Mouse (Mus musculus): ENCODE results near the gene Nsun7.
A peak's percentile ranks its signal among the peaks of the same experiment; 100 is the strongest.

Gene Nsun7

GRCm38 (mm10) chr5:66337025-66337968, 77.6 kb downstream of the Nsun7 start:
- peak; percentile 42 for DNase-seq (ENCODE audit: low spot score)

- DNase-seq (ENCODE audit: low spot score): peak; percentile 29
These were observed 78.3 kb downstream of the Nsun7 start for GRCm38 (mm10) chr5:66337969-66338345.

DNA sequence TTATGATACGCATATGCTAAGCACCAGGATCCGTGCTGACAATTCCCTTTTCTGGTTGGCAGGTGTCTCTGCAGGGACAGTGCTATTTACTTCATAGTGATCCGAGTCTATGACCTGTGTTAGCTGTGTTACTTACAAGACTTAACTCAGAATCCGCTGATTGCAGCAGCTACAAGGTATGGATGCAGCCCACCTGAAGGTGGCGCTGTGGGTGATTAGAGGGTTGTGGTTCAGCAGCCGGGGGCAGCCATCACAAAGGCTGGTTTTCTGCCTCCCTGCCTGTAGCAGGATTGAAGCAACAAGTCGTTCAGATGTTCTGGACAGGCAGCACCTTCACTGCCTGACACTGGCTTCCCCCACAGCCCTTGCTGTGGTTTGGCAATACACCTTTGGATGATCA, 78.9 kb downstream of the Nsun7 start:
- DNase-seq (ENCODE audit: low spot score): no peak

- no peak for DNase-seq (ENCODE audit: low spot score)
These were observed 80.8 kb downstream of the Nsun7 start for GRCm38 (mm10) chr5:66340356-66341102.

DNA sequence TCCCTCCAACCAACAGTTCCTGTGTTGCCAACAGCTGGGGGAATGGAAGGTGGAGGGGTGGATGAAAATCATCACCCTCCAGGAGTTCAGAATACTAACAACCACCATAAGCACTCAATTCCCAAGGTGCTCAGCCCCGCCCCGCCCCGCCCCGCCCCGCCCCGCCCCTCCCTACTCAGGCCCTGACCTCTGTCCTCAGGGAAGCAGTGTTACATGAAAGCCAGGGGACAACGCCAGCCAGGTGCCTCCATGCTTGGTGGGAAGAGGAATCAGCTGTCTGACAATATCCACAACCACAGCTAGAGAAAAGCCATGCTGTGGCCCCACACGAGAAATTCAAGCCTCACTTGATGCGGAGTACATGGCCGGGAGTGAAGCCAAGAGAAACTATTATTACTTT, 82.2 kb downstream of the Nsun7 start:
- DNase-seq (ENCODE audit: low spot score): no peak

DNA sequence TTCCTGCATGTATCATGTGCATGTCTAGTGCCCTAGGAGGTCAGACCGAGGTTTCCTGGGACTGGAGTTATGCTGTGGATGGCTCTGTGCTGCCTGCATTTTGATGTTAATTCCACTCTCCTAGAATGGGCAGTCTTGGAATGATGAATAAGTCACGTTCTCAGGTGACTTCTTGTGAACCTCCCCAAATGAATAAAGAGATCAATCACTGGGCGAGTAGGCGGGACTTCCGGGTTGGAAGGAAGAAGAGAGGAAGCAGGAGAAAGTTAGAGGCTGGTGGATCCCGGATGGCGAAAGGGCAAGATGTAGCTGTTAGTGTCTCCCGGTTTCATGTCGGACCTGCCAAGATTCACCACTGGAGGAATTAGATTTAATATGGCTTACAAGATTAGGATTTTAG, 82.6 kb downstream of the Nsun7 start:
- DNase-seq (ENCODE audit: low spot score): no peak

- peak; percentile 49 for DNase-seq (ENCODE audit: low spot score)
These were observed 84.5 kb downstream of the Nsun7 start for GRCm38 (mm10) chr5:66344182-66344581.

DNA sequence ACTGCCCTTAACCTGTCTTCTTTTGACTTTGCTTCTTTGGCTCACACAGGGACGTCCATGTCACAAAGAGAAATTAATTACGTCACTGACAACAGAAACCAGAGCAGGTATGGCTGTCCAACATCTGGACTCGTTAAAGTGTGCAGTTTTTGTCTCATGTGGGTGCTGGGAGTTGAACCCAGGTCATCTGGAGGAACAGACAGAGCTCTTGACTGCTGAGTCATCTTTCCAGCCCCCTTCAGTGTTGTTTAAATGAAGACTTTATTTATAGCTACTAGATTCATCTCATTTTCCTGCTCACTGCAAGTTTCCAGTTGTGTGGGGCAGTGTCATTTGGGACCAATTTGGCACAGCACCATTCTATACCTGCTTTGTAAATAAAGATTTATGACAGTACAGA, 85.4 kb downstream of the Nsun7 start:
- DNase-seq (ENCODE audit: low spot score): no peak

GRCm38 (mm10) chr5:66346756-66347155, 87.1 kb downstream of the Nsun7 start:
- no peak for DNase-seq (ENCODE audit: low spot score)

Data from testis, postnatal 14 days (tissue).